Mouse (Mus musculus) MEL (cell line): ENCODE measurements around the gene Mcub.

ENCODE experiments used
- BHLHE40 ChIP-seq: IDR thresholded peaks from 2 replicates; pipeline ENCODE4 v1.6.1; 2012; ENCODE audit warnings: low read depth, mild to moderate bottlenecking, inconsistent platforms, low read length, improper control_type of control experiment, borderline replicate concordance
- CHD2 ChIP-seq: IDR thresholded peaks from 2 replicates; pipeline ENCODE4 v1.6.1; 2011; ENCODE audit warnings: low read length, improper control_type of control experiment
- CTCF ChIP-seq, 3 experiments: IDR thresholded peaks in 2 of 3; conservative IDR thresholded peaks in 1 of 3; 2 replicates each; pipeline ENCODE4 v1.5.1; 2011 to 2012; ENCODE audit warnings: low read length in 3 of 3, low read depth in 2 of 3, mild to moderate bottlenecking in 2 of 3, improper control_type of control experiment in 1 of 3, inconsistent platforms in 1 of 3, mixed read lengths in 1 of 3, moderate library complexity in 1 of 3; ENCODE audit not compliant: control insufficient read depth in 1 of 3, insufficient read depth in 1 of 3, poor library complexity in 1 of 3, severe bottlenecking in 1 of 3
- MYB ChIP-seq: IDR thresholded peaks from 2 replicates; pipeline ENCODE4 v1.6.1; 2011; ENCODE audit warnings: mild to moderate bottlenecking, low read depth, low read length, improper control_type of control experiment
- SIN3A ChIP-seq: IDR thresholded peaks from 2 replicates; pipeline ENCODE4 v1.6.1; 2012; ENCODE audit warnings: low read length, improper control_type of control experiment, inconsistent platforms

- TF ChIP-seq SIN3A (no peak), CTCF (IDR thresholded peaks at IDR 0.05 in 2 of 3, conservative IDR thresholded peaks at IDR 0.05 in 1 of 3; ENCODE audit: control insufficient read depth in 1 of 3, insufficient read depth in 1 of 3, low read depth in 2 of 3, low read length in 3 of 3, poor library complexity in 1 of 3, severe bottlenecking in 1 of 3) (no peak), BHLHE40 (no peak), CHD2 (no peak), MYB (no peak)
Measured at GRCm38 (mm10) chr3:129886430-129886829, 83.6 kb downstream of the Mcub start.
